Mouse (Mus musculus): Measurements from ENCODE around the gene Clasp2. TPM values are rescaled to one million over a fixed set of nuclear protein-coding genes. Genes with fewer than 3 reads are reported as not detected.
"Not testable (repeated sequence)": the region's sequence is repeated elsewhere in the genome, so short reads cannot be mapped to it uniquely, and the experiment has no call there.

Gene Clasp2
- 98.8 and 120 TPM in 2 replicates for total RNA-seq (2021)
- long read RNA-seq, experiment 1, partial matches to known transcripts, result 5 of 8 reads
- long read RNA-seq, experiment 1, other reads (novel, unspliced or antisense), result 3 of 8 reads
- long read RNA-seq, experiment 2, partial matches to known transcripts, result 4 of 5 reads
- long read RNA-seq, experiment 2, other reads (novel, unspliced or antisense), result 0 of 5 reads

- DNase-seq, result peak; percentile 88
Observed at GRCm38 (mm10) chr9:113741108-113741636, at the start of gene Clasp2. TSS of gene Clasp2 (plus strand) at chr9:113741473.

DNA sequence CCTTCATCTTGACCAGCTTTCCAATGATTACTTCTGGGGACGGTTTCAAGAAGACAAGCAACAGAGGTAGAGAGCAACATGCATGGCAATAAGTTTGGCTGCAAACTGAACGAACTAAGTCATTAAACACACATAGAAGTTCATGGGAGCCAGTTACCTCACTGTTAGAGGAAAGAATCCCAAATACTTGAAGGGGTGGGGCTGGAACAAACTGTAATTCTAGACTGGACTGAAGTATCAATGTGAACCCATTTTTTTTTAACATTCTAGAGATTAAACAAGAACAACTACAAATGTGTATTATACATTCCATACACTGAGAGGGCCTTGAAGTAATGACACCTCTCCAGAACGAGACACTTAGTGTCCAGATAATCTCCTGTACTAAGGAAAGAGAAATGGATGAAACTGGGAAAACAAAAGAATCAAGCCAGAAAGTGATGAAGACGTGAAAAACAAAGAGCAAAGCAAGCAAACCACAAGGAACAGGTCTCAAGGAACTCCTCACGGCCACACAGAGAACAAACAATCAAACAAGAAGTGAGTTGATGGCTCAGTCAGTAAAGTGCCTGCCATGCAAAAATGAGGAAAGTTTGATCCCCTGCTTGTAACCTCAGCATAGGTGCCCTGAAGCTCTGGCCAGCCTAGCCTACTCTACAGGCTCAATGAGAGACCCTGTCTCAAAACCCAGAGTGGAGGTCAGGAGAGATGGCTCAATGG, 39.7 kb upstream of the Clasp2 start:
- DNase-seq, result no peak

GRCm38 (mm10) chr9:113706108-113706507, 35.2 kb upstream of the Clasp2 start:
- no peak for DNase-seq

DNA sequence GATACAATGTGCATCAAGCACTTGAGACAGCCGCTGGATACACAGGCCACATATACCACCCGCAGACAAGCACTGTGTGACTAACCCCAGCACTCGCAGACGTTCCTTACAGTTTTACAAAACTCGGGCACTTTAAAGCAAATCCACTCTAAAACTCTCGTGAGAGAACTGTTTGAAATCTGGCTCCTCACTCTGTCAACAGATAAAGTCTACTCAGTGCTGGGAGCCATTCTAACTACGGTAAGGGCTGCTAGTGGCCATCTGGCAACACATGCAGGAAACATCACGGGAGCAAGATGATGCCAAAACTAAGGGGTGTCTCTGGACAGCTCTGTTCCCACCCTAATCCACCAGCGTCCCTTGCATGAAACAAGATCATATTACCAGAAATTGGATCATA, 34.4 kb upstream of the Clasp2 start:
- no peak for DNase-seq

DNA sequence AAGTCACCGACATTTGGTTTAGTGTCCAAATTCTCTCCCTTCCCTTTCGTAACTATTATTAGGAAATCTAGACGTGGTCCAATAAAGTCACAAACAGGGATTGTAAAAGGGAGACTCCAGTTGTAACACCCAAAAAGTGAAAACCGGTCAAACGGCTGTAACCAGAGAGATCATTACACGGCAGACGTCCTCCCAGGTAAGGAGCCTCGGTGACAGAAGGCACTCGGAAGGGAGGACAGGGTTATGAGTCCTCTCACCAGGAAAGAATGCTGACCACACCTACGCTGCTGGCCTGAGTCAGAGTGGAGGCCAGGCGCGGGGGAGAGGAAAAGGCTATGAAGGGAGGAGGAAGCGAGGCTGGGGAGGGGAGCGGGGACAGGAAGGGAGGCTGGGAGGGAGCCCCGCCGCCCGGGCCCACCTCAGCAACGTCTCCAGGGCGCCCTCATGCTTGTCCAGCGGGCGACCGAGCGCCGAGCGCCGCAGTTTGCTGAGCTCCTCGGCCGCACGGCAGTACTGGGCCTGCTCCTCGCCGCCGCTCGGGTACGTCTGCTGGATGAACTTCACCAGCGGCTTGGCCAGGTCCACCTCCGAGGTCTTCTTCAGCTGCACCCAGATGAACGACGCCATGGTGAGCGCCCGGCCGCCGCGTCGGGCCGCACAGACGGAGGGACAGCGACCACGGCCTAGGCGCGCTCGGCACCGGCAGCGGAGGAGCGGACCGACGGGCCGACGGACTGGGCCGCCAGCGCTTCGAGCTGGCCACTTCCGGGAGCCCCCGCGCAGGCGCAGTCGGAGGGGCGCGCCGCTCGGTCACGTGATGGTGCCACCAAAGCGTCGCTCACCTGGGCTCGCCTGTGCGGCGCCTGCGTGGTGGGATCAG, 33.6 kb upstream of the Clasp2 start, which contains the start of gene Pdcd6ip:
Gene Pdcd6ip, minus strand, starts transcription at position 779 of the 880 bp plus-strand sequence.
- peak; percentile 96 for DNase-seq

DNA sequence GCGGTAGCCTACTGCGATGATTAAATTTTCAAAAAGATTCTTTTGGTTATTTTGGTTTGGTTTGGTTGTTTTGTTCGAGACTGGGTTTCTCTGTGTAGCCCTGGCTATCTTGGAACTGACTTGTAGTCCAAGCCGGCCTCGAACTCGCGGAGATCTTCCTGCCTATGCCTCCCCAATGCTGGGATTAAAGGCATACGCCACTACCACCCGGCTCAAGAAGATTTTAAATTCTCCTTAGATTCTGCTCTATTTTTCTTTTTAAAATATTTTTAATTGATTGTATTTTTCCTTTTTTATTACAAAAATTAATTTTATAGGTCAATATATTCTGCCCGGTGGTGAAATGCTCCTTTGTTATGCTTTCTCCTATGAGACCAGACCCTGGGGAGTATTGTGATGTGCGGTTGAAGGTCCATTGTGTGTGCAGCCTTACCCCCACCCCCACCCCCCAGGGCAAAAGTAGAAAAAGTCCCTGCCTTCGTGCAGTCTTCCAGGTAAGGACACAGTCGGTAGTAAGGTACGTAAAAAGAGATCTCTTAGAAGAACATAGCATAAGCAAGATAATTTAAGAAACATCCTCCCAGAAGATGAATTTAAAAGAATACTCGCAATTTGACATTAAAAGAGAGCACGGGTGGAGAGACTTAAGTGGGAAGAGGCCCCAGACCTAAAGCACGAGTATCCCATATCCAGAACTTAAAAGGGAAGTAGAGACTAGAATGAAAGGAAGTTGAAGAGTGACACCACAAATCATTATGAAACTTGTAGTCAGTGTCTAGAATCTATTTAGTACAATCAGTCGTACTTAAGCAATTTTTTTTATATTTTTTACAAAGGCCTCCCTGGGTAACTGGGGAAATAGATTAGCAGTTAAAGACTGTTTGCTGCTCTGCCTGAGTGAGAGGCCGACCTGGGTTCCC, 32.7 kb upstream of the Clasp2 start:
- DNase-seq, result no peak

DNA sequence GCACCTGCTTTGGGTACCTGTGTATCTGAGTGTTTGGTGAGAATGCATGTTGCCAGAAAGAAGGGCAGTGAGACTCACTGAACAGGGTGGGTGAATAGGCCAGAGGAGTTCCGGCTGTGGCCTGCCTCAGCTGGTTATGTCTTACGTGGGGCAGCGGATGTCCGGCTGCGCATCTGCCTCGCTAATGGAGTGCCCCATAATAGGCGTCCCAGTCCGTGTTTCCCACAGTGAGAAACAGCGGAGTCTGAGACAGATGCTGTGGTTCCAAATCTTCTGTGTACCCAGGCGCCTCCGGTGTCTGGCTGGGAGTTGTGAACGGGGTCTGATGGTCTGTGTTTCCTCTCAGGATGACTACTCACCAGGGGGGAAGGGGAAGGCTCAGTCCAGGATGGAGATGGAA, 30.4 kb upstream of the Clasp2 start:
- no peak for DNase-seq

- peak; percentile 68 for DNase-seq
Observed at GRCm38 (mm10) chr9:113719063-113719462, 22.2 kb upstream of the Clasp2 start.

DNA sequence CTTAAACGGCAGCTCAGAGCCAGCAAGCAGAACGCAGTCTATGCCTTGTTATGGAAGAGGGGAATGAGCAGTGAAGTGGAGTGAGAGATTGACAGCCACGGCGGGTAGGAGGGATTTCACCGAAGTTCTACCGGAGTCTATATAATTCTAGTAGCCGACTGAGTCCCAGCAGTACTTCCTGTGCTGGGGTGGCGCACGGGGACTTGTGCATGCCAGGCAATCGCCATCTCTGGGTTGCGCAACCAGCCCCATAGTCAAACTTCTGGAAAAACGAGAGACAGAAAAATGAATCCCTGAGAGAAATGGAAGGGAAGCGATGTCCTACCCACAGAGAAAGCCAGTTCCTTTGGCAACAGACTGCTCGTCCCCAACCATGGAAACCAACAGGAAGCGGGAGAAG, 16.6 kb upstream of the Clasp2 start:
- DNase-seq, result no peak

DNA sequence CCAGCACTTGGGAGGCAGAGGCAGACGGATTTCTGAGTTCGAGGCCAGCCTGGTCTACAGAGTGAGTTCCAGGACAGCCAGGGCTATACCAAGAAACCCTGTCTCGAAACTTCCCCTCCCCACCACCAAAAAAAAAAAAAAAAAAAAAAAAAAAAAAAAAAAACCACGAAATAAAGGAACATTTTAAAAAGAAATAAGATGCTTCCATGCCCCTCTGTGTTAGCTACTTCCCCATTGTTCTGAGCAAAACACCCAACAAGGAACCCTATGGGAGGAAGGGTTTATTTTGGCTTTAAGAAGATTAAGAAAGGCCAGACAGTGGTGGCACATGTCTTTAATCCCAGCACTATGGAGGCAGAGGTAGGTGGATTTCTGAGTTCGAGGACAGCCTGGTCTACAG, 15.7 kb upstream of the Clasp2 start:
- DNase-seq, result not testable (repeated sequence)

DNA sequence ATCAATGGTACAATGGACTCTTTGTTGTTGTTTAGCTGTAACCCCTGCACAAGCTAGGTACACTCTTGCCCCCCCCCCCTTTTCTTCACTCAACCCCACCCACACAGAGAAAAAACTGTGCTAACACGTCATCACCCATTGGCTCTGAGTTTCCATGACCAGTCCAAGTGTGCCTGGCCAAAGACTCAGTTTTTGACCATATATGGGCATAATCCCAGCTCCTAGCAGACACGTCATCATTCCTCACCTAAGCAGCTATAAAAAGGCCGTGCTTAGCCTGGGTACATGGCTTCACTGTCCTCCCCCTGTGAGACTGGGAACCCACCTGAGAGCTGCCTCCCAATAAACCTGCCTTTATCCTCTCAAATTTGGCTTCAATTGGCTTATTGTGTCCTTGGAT, 15.1 kb upstream of the Clasp2 start:
- DNase-seq, result no peak

DNA sequence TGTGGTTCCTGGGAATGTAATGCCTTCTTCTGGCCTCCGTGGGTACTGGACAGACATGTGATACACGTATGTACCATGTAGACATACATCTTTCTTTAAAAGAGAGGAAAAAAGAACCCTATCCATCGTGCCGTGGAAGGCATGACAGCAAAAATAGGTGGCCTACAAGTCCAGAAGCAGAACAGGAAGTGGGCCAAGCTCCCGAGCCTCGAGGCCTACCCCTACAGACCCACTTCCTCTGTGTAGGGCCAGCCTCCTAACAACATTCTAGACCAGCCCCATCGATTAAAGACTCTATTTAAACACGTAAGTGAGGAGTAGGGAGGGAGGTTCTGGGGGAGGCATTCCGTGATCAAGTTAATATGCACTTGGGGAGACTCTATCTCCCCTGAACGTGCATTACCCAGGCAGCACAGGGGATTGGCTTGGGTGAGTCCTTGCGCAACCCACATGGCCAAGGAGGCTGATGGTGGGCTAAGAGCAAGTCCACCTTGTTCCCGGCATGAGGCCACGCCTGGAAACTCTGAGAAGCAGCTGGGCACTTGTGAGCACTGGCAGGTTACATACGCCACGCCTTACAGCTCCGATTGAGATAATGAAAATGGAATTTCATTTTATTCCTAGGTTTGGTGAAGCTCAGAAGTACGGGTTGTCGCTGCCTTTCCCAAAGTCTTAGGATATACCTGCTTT, 14.1 kb upstream of the Clasp2 start:
- DNase-seq, result no peak

DNA sequence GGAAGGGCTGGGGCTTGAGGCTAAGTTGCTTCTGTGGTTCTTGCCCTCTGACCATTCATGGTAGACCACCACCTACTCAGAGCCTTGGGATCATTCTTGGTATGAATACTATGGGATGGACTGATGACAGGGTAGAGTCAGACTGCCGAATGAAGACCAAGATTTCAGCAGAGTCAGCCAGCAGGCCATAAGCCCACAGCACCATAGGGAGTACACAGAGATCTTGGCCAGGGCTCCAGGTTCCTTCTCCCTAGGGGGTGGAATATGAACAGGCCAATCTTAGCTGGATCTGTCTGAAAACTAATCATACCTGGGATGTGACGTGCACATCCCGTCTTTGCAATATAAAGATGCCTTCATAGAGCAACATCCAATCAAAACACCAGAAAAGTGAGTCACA, 9.7 kb upstream of the Clasp2 start:
- DNase-seq, result no peak

DNA sequence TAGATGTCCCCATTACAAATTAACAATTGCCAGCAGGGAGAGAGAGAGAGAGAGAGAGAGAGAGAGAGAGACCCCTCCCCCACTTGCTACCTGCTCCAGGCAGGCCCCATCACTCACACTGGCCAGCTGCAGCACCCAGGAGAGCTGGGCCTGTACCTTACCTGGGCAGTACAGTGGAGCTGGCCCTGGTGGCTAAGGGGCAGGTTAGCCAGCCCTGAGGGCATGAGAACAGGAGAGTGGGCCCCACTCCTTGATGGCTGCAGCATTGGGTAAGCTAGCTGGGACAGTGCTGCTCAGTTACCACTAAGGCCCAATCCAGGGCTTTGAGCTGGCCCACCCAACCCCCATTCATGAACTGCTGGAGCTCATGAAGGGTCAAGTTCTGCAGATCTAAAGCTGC, 5.4 kb upstream of the Clasp2 start:
- no peak for DNase-seq

DNA sequence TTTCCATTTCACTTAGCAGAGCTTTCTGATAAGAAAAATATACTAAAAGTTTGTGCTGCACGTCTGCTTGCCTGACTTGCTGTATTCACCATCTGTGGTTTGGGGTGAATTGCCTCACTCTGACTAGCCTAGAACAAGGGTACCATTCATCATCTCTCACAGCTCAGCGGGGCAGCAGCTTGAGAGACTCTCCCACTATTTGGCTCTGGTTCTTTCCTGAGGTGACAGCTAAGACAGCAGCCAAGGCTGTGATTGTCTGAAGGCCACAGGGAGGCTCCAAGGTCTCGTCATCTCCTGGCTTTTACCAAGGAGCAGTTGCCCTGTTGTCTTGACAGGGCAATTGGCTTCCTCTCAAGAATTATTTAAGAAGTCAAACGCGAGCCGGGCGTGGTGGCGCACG, 3.3 kb upstream of the Clasp2 start:
- peak; percentile 65 for DNase-seq

DNA sequence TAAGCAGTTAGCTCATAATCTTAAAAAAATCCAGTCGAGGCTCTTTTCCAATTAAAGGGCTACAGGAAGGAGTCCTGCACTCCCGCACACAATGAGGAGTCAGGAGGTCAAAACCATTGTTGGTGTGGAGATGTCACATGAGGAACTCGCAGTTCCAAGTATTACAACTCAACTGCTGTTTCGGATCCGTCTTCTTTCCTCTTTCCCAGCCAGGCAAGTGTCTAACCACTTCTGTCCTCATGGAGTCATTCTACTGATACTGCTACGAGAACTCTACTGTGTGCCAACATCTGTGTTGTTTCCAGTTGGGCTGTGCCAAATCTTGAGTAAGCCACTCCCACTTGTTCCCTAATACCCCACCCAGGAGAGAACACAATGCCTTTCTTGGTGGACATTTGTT, 2.3 kb upstream of the Clasp2 start:
- peak; percentile 26 for DNase-seq

DNA sequence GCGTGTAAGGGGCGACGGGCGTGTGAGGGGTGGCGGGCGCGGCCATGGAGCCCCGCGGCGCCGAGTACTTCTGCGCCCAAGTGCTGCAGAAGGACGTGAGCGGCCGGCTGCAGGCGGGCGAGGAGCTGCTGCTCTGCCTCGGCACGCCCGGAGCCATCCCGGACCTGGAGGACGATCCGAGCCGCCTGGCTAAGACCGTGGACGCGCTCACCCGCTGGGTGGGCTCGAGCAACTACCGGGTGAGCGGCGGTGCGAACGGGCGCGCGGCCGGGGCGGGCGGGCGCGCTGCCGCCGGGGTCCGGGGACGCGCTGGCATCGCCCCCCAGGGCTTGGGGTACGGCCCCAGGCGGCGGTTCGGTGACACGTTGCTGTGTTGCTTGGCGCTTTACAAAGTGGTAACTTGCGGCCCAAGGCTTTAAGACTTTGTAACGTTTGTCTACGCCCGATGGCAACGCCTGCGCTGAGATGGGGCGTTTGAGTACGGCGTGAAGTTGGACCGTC, 414 bp downstream of the Clasp2 start:
- DNase-seq, result peak; percentile 77

DNA sequence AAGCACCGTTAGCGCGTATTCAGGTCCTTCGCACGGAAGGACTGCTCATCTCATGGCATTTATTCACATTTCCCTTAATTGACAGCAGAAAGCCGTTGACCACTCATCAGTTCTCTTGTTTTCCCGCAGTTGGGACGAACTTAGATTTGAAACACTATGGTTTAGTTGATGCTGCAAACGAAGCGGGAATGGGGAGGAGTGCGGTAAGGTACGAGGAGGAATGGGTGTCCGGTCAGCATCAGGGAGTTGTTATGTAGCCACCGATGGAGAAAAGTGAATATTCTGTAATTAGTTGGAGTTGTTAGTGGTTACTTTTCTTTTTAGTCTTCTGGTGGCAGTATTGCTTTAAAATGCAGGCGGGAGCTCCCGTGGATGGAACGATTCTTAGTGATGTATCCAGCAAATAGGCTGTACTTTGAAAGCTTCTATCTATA, 1.1 kb downstream of the Clasp2 start:
- peak; percentile 48 for DNase-seq

- peak; percentile 26 for DNase-seq
Observed at GRCm38 (mm10) chr9:113743291-113743690, 2.0 kb downstream of the Clasp2 start.

DNA sequence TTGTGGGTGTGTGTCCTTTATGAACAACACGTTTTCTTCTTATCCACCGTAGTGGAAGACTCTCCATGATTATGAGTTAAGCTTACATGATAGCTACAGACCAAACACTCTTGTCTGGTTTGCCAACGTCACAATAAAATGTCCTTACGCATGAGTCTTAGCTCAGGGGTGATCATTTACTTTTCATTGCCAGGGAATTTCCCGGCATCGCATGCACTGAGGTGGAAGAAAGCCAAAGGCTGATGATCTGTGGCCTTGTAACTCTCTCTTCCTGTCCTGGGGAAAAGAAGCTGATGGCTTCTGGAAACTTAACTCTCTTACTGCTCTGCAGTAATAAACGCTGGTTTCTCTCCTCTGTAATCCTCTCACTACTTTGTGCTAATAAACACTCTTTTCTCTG, 8.1 kb downstream of the Clasp2 start:
- DNase-seq, result peak; percentile 71

Measured in adrenal gland, postnatal 14 days (tissue).